Mouse (Mus musculus) ES-E14 (cell line): Measurements from ENCODE around the gene Iqcn. TPM values are rescaled to one million over a fixed set of nuclear protein-coding genes. Genes with fewer than 3 reads are reported as not detected.
A peak's percentile ranks its signal among the peaks of the same experiment; 100 is the strongest.

ENCODE experiments used
- DNase-seq: peaks from one replicate; pipeline ENCODE4 v3.0.0-alpha.2; 2013; ENCODE audit warnings: low read depth, low spot score
- H3K27ac ChIP-seq: 2 replicates; pipeline ENCODE4 v1.5.1; 2012; ENCODE audit warnings: low read depth, mild to moderate bottlenecking, low read length, moderate library complexity, mixed read lengths; ENCODE audit not compliant: poor library complexity, insufficient read depth, severe bottlenecking
- H3K36me3 ChIP-seq: 2 replicates; pipeline ENCODE4 v1.6.1; 2012; ENCODE audit warnings: mild to moderate bottlenecking, low read length, moderate library complexity, mixed read lengths; ENCODE audit not compliant: control insufficient read depth, poor library complexity, insufficient read depth, severe bottlenecking
- H3K4me1 ChIP-seq, 2 experiments: fragments of 150-350 bp in 1 of 2; sonication (generic) in 1 of 2; 2 replicates each; pipeline ENCODE4 v1.6.1; 2012; ENCODE audit warnings: low read length in 2 of 2, mild to moderate bottlenecking in 1 of 2, mixed read lengths in 1 of 2; ENCODE audit not compliant: control insufficient read depth in 2 of 2, insufficient read depth in 2 of 2, poor library complexity in 1 of 2
- H3K4me3 ChIP-seq, 2 experiments: fragments of 150-350 bp in 1 of 2; sonication (generic) in 1 of 2; 2 replicates each; pipeline ENCODE4 v1.5.1; 2012; ENCODE audit warnings: low read length in 2 of 2, low read depth in 1 of 2, mild to moderate bottlenecking in 1 of 2, mixed read lengths in 1 of 2; ENCODE audit not compliant: insufficient read depth in 1 of 2, poor library complexity in 1 of 2, severe bottlenecking in 1 of 2
- H3K9ac ChIP-seq: 2 replicates; pipeline ENCODE4 v1.6.1; 2012; ENCODE audit warnings: low read depth, mild to moderate bottlenecking, low read length, mixed read lengths; ENCODE audit not compliant: poor library complexity, insufficient read depth, severe bottlenecking
- H3K9me3 ChIP-seq: fragments of 150-350 bp; sonication (generic); 2 replicates; pipeline ENCODE4 v1.6.1; 2012; ENCODE audit warnings: low read depth, mild to moderate bottlenecking, low read length; ENCODE audit not compliant: control insufficient read depth, insufficient read depth
- CHD2 ChIP-seq: IDR thresholded peaks from 2 replicates; pipeline ENCODE4 v1.6.1; 2014; ENCODE audit warnings: mild to moderate bottlenecking, low read depth, low read length, inconsistent platforms
- HCFC1 ChIP-seq: IDR thresholded peaks from 2 replicates; pipeline ENCODE4 v1.6.1; 2012; ENCODE audit warnings: low read length, inconsistent platforms, borderline replicate concordance; ENCODE audit not compliant: insufficient read depth
- MAFK ChIP-seq: IDR thresholded peaks from 2 replicates; pipeline ENCODE4 v1.6.1; 2014; ENCODE audit warnings: mild to moderate bottlenecking, low read depth, low read length, inconsistent platforms; ENCODE audit not compliant: insufficient read depth
- ZC3H11A ChIP-seq: IDR thresholded peaks from 2 replicates; pipeline ENCODE4 v1.6.1; 2012; ENCODE audit warnings: low read depth, mild to moderate bottlenecking, inconsistent platforms, low read length, borderline replicate concordance
- ZNF384 ChIP-seq: IDR thresholded peaks from 2 replicates; pipeline ENCODE4 v1.6.1; 2012; ENCODE audit warnings: low read depth, low read length, inconsistent platforms
- in situ Hi-C, 2 experiments: fragments of 600-800 bp; cut with MboI; formaldehyde crosslinking; loops; one replicate each; pipeline ENCODE4 v1.15.1; 2025; ENCODE audit warnings: low sequenced_read_pairs in 2 of 2, inconsistent platforms in 1 of 2; ENCODE audit not compliant: unreplicated experiment in 2 of 2
- total RNA-seq: library from RNA; depleted of rRNA; stranded (reverse); fragments of 300-350 nt; gene quantifications from 2 replicates; pipeline ENCODE4 v1.2.3, GENCODE M21; 2012

Iqcn gene
- total RNA-seq, 1 experiment, result 0.09 TPM

GRCm38 (mm10) chr8:70671615-70672324, 31.5 kb upstream of the Iqcn start:
- H3K4me1 ChIP-seq, result peaks cover 18 to 29% of the 10 kb centered on the region in 2 experiments
- in situ Hi-C loops, result no loop called here
- no peak overlapping the region for H3K4me3 ChIP-seq
- TF ChIP-seq ZC3H11A, result no peak
- no peak for TF ChIP-seq ZNF384
- TF ChIP-seq CHD2, result no peak
- no peak for TF ChIP-seq MAFK
- no peak for TF ChIP-seq HCFC1
- no peak for DNase-seq
- peak overlapping the region; percentile 33; the same call in 1 of the 2 replicates for H3K9ac ChIP-seq
- no peaks in the 10 kb centered on the region for H3K9me3 ChIP-seq
- H3K36me3 ChIP-seq, result peaks cover 7% of the 10 kb centered on the region; the same call in 1 of the 2 replicates
- no peak overlapping the region; the same call in 1 of the 2 replicates for H3K27ac ChIP-seq

DNA sequence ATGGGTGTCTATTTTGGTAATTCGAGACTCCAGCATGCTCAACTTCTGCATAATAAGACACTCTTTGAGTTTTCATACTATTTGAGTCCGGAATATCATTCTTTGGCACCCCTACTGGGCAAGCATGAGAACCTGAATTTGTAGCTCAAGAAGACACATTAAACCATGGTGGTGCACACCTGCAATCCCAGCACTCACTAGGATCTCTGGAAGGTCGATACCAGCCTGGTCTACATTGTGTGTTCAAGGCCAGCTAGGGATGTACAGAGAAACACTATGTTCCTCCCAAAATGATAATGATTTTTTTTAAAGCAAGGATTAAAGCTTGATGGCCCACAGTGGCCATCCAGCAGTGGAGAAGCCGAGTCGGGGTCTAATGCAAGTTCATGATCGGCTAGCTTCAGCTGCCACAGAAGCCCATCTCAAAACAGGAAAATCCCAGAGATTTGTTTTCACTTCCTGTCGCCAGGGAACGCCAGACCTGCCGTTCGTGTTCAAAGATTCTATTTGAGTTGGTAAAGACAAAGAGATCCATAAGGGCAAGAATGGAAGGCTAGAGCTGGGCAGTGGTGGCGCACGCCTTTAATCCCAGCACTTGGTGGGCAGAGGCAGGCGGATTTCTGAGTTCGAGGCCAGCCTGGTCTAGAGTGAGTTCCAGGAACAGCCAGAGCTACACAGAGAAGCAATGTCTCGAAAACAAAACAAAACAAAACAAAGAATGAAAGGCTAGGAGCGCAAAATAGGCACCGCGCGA, 30.8 kb upstream of the Iqcn start:
- Histone ChIP-seq H3K9me3 (no peaks in the 10 kb centered on the region), H3K9ac (peak overlapping the region; percentile 76), H3K4me3 (peak overlapping the region; percentile 54 to 67), H3K4me1 (peaks cover 16 to 28% of the 10 kb centered on the region in 2 experiments), H3K27ac (peak overlapping the region; percentile 64; the same call in 1 of the 2 replicates), H3K36me3 (peaks cover 9% of the 10 kb centered on the region; the same call in 1 of the 2 replicates)
- in situ Hi-C loops, result no loop called here
- DNase-seq, result no peak
- TF ChIP-seq HCFC1 (no peak), ZC3H11A (0 out of 2 replicates have a peak, but pooled peaks have one; percentile 24)

DNA sequence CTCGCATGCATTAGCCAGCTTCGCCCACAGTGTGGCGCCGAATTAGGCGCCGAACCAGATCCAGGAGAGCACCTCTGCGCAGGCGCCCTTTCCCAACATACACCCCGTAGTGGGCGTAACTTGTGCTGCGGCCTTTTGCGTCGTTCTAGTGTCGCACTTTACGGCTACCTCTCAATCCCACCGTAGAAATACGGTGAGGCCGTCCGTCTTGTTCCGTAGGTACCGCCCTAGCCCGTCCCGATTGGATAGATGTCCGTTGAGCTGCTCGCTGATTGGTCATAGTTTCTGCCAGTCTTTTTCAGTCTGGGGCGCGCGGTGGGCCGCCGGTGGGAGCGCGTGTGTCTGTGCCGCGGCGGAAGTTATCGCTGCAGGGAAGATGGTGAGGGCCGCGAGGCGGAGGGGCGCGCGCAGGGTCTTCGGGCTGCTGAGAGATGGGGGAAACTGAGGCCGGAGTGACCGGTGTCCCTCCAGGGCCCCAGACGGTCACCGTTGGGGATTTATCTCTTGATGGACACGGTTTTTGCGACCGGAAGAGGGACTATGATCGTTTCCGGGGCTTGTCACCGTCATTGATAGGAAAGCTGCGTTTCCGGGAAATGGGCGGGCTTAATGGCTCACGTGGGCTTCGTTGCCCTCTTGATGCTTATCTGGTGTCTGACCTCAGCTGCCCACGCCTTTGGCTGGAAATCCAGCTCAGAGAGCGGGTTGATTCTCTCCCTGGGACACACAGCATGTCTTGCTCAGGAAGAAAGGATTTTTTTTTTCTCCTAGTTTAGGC, 30.0 kb upstream of the Iqcn start, which contains the start of gene Lsm4:
Lsm4 (plus strand) TSS at position 170 of the 778 bp plus-strand sequence.
- peaks cover 16 to 34% of the 10 kb centered on the region in 2 experiments for H3K4me1 ChIP-seq
- TF ChIP-seq CHD2, result peak; percentile 88
- peak; percentile 14; the same call in 1 of the 2 replicates for TF ChIP-seq HCFC1
- no peak; the same call in 1 of the 2 replicates for TF ChIP-seq ZC3H11A
- DNase-seq, result peak; percentile 97

GRCm38 (mm10) chr8:70674109-70674508, 29.1 kb upstream of the Iqcn start:
- Histone ChIP-seq H3K9ac (peak overlapping the region; percentile 99), H3K27ac (peak overlapping the region; percentile 99), H3K36me3 (peaks cover 25% of the 10 kb centered on the region; the same call in 1 of the 2 replicates), H3K9me3 (no peaks in the 10 kb centered on the region), H3K4me3 (peak overlapping the region; percentile 94 to 97), H3K4me1 (peaks cover 16 to 34% of the 10 kb centered on the region in 2 experiments)
- TF ChIP-seq HCFC1 (no peak), ZC3H11A (no peak), MAFK (no peak), CHD2 (no peak), ZNF384 (no peak)
- in situ Hi-C loops, result no loop called here
- no peak for DNase-seq

More for the DNA sequence above, 30.0 kb upstream of the Iqcn start, which contains the start of gene Lsm4:
- H3K9me3 ChIP-seq, result no peaks in the 10 kb centered on the region
- H3K36me3 ChIP-seq, result peaks cover 16% of the 10 kb centered on the region; the same call in 1 of the 2 replicates
- peak within 1 kb of the TSS; percentile 99 for H3K27ac ChIP-seq
- peak within 1 kb of the TSS; percentile 94 to 97 for H3K4me3 ChIP-seq
- in situ Hi-C loops, result no loop called here
- peak within 1 kb of the TSS; percentile 99 for H3K9ac ChIP-seq
